Mouse (Mus musculus) monocyte, adult 5-6 weeks (primary cell): ENCODE data around the gene Atcay. TPM values are rescaled to one million over a fixed set of nuclear protein-coding genes. Genes with fewer than 3 reads are reported as not detected.

ENCODE experiments used
- ATAC-seq: fragments of 153-309, 156-312 bp; replicated peaks from 2 replicates; pipeline ENCODE4 v1.8.0; 2017; ENCODE audit warnings: mild to moderate bottlenecking; ENCODE audit not compliant: low TSS enrichment, insufficient number of reproducible peaks, severe bottlenecking, poor library complexity, low FRiP score
- total RNA-seq: library from RNA; stranded (forward); fragments of 200-1000, 200-491, 200-594 nt; gene quantifications from 3 replicates; pipeline ENCODE4 v1.2.3, GENCODE M21; 2017

Gene Atcay
- total RNA-seq, 1 experiment from 2014 or later, result not detected

DNA sequence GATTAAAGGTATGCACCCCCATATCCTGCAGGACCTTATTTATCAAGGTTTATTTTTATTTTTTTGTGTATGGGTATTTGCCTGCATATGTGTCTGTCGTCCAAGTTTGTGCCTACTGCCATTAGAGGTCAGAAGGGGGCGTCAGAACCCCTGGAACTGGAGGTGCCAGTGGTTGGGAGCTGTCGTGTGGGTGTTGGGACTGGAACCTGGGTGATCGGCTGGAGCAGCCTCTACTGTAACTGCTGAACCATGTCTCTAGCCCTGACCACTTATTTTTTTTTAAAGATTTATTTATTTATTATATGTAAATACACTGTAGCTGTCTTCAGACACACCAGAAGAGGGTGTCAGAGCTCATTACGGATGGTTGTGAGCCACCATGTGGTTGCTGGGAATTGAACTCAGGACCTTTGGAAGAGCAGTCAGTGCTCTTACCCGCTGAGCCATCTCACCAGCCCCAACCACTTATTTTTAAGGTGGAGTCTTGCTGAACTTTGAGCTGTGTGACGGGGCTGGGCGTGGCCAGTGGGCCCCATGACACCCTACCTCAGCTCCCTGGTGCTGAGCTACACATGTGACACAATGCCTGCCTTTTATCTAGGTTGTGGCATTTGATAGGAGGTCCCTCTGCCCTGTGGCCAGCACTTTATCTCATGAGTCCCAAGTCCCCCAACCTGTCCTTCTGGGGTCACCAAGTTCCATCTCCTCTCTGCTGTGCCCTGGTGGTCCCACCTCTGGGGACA is 27.5 kb downstream of the Atcay start:
- ATAC-seq, result no peak

DNA sequence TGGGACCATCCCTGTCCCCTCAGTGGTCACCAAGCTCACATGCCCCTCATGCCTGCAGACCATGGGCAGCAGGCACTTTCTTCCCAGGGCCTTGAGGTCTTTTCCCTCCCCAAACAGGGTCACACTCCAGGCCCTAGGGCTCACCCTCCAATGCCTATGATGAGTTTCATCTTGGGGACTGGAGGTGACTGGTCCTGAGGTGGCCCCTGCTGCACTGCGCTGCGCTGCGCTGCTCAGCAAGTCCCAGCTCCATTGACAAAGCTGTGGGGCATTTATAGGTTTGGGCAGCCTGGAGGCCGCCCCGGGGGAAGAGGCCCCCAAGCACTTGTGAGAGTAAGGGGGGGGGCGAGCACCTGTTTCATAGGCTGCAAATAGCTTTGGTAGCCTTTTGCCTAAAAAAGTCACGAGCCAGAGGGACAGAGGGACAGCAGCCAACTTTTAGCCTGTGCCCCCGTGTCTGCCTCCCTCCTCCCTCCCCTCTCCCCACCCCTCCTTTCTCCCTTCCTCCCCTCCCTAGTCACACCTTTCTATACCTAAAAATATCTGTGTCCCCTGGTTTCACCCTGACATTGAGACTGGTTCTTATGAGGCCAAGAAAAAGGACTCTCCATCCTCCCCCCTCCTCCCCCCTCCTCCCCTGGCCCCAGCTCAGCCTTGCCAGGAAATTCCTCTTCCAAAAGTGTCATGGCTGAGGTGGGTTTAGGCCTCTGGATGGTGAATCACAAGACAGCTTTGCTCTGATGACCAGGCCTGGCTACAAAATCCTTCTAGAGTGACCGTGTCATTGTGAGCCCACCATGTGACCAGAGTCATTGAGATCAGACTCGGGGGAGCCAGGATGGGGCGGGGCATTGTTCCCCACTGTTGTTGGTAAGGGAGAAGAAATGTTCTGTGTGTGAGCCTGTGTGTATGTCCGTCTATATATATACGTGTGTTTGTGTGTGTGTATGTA is 28.6 kb downstream of the Atcay start, which contains the start of gene Nmrk2:
Gene Nmrk2 (minus strand): TSS at position 245 of the 952 bp plus-strand sequence.
- ATAC-seq, result no peak

DNA sequence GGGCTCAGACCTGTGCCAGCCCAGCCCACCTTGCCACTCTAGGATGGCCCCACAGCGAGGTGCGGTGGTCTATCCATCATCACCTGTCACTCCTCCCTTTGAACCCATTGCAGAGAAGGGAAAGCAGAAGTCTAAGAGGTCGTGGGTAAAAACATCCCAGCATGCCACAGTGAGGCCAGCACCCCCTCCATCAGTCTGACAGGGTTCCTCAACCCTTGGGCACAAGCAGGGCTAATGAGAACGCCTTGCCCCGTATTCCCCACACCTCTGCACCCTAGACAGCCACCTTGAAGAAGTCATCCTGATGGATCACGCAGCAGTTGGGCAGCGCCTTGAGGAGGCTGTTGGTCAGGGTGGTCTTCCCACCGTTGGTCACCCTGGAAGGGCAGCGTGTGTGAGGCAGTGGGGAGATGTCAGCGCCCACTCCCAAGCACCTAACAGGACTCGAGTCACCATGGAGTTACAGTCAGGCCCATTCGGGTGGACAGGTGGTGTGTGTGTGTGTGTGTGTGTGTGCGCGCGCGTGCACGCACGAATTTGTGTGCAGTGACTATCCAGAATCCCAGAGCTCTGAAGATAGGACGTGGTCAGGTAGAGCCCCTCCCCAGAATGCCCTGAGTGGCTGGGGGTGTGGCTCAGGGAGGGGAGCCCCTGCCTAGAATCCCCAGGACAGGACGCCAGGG is 29.9 kb downstream of the Atcay start:
- ATAC-seq, result no peak

DNA sequence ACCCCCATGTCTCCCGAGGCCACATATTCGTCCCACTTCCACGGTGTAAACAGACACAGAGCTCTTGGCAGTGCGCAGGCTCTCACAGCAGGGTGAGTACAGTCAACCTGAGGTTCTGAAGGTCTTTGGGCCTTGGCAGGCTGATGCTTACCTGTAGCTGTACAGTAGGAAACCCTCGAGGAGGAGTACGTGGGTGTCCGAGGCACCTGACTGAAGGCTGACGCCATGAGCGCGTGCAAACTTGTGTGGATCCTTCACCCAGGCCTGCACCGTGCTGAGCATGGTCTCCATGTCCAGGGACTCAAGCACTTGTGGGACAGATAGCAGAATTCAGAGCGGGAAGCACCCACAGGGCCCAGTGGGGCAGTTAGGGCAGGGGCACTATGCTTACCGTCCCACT is 30.5 kb downstream of the Atcay start:
- no peak for ATAC-seq

DNA sequence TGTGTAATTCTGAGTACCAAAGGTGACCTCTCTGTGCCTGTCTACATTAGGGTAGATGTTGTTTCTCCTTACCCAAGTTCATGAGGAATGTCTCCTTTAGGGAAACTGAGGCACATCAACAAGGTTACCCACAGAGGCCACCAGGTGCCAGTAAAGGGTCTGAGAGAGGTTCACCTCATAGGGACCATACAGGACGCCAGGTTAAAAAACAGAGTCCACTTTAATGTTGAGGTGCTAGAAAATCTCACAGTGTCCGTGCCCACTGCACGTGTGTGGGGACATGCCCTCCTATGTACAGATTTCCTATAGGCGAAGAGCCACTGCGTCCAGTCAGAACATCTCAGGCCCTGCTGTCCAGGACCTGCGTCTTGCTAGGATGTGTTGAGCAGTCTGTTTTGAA is 31.6 kb downstream of the Atcay start:
- ATAC-seq, result no peak

DNA sequence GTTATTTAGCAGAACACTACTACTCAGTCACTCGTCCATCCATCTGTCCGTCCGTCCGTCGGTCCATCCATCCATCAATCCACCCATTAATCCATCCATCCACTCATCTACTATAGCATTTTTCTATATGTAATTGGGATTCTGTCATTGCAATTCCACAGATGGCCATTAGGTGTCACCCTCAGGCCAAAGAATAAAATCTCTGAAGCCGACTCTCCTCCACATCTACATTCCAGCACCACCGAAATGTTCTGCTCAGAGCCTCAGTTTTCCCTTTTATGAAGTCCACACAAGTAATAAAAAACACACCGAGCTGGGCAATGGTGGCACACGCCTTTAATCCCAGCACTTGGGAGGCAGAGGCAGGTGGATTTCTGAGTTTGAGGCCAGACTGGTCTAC is 32.4 kb downstream of the Atcay start:
- ATAC-seq, result peak; percentile 44; the same call in 1 of the 2 replicates

DNA sequence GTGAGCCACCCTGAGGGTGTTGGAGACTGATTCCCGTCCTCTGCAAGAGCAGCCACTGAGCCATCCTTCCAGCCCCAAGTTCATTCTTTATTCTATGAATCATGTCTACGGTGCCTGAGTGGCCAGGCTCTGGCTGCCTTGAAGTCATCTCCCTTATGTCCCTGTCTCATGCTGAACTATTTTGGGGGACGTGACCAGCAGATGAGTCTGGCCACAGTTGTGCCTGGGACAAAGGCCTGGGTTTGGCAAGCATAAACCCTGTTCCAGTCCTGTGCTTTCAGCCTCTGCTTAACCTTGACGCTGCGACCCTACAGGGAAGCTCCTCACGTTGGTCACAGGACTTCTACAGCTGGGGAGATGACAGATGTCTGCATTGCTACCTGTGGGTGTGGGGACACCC is 33.3 kb downstream of the Atcay start:
- ATAC-seq, result no peak

DNA sequence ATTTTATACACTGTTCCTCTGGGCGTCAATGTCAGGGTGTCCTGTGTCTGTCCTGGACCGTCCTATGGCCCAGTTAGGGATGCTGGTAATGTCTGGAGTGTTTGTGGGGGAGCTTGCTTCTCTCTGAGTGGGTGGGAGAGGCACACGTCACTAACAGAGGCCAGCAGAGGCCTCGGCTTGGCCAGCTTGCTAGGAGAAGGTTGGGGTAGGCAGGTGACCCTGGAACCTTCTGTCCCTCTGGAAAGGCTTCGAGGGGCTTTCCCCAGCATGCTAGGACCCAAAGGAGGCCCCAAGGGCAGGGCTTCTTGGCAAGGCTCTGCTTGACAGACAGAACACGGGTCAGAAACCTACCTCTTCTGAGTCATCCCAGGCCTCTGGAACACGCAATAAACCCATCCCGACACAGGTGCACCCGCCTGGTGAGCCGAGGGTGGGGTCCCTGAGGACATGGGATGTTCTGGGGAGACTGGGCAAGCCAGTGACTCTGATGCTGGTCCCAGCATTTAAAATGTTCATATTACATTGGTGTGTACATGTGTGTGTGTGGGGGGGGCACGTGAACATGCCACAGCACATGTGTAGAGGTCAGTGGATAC is 34.1 kb downstream of the Atcay start:
- ATAC-seq, result no peak

DNA sequence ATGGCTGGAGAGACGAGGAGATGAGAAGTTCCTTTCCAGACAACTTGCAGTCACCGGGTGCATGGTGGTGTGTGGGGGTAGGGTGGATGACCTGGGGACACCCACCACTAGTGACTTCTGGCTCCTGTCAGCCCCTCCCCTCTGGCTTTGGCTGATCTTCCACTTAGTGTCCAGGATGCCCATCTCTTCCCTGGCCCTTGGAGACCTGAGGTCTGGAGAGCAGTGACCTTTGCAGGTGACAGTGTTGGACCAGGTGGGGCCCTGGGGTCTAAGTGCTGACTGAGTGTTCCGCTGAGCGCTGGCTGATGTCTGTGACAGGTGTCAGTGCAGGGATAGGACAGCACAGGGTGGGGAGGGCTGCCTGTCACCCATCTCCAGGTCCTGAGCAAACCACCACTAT is 35.3 kb downstream of the Atcay start:
- ATAC-seq, result no peak

DNA sequence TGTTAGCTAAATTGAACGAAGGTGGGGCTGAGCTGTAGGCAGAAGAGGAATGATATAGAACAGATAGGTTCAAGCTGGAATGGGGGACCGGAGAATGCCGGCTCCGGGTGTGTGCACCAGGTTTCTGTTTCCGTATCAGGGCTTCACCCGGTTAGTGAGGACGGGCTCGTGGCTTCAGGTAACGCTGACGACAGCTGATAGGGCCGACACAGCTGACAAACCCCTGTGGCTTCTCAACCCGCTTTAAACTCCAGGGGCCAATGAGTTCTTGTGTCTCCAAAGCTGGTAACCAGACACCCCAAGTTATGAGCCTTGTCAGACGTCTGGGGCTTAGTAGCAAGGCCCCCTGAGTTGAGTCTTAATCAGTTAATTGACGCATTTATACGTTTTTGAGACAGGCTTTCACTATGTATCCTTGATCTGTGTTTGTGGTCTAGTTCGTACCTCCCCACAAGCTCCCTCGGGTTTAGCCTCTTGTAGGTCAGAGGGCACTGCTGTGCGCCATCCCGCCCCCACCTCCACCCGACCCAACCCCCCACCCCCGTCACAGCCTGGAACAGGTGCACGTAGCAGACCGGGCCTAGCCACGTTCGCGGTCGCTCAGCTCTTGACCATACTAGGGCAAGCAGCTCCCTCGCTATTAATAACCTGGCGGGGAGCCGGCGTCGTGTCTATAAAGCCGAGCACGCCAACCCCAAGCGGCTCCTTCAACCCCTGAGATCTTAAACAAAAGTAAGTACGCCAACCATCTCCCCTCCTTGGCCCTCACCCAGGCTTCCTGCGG is 36.5 kb downstream of the Atcay start:
- ATAC-seq, result 0 out of 2 replicates have a peak, but pooled peaks have one; percentile 0

DNA sequence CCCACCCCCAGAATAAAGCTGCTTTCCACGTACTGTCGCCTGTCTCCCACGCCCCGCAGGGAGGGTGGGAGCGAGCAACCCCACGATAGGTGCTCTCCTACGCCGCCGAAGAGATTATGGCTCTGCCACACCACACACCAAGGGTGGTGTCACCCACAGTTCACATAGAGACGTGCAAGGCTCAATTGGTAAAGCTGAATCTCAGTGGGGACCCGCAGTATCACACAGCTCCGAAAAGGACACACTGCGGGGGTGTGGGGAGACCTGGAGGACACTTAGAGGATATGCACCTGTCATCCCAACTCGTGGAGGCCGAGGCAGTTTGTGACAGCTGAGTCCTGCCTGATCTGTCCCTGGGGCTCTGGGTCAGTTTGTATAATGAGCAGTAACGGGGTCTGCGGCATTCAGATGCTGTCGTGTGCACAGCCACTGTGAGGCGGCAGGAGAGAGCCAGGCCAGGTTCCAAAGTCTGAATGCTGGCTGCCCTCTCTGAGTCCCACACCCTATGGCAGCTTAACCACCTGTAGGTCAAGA is 37.6 kb downstream of the Atcay start:
- no peak for ATAC-seq

DNA sequence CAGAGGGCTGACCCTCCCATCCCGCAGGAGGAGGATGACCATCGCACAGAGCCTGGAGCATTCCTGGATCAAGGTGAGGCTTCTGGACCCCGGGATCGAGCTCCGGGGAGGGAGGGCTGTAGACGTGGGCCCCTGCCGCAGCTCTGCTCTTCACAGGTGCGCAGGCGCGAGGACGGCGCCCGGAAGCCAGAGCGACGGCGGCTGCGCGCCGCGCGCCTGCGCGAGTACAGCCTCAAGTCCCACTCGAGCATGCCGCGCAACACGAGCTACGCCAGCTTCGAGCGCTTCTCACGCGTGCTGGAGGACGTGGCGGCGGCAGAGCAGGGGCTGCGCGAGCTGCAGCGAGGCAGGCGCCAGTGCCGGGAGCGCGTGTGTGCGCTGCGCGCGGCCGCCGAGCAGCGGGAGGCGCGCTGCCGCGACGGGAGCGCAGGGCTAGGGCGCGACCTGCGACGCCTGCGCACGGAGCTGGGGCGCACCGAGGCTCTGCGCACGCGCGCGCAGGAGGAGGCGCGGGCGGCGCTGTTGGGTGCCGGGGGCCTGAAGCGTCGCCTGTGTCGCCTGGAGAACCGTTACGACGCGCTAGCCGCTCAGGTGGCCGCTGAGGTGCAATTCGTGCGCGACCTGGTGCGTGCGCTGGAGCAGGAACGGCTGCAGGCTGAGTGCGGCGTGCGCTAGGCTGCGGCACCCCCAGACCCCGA is 38.2 kb downstream of the Atcay start:
- ATAC-seq, result 0 out of 2 replicates have a peak, but pooled peaks have one; percentile 2

DNA sequence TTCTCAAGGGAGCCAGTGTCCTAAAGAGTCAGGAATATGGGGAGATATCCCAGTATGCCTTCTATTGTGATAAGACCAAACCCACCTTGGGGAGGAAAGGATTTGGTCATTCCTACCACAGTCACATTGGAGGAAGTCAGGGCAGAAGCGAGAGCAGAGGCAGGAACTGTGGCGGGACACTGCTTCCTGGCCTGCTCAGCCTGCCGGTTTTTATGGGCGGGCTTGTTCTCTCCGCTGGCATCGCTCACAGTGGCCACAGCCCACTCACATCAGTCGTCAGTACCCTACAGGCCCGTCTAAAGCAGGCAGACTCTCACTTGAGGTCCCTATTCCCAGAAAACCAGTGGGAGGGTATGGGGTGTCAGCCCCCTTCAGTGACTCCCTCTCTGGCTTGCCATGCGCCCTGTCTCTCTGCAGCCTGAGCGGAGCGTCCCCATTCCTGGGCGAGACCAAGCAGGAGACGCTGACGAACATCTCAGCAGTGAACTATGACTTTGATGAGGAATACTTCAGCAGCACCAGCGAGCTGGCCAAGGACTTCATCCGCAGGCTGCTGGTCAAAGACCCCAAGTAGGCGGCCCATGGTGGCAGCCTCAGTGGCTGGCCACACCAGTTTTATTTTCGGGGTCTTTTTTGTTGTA is 39.2 kb downstream of the Atcay start:
- ATAC-seq, result 0 out of 2 replicates have a peak, but pooled peaks have one; percentile 1

DNA sequence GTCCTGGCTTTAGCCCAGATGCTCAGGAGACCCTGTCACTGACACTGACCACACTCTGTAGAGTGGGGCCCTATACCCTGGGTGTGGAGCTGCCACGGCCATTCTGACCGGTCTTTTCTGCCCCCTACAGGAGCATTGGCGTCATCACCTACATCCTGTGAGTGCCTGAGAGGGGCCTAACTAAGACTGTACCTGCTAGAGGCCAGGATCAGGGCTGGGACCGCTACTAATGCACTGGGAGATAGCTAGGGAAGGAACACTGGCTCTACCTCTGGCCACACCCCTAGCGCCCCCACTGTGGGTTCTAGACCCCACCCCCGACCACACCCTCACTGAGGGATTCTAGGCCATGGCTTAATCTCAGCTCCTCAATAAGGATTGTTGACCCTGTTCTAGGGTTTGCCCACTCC is 39.7 kb downstream of the Atcay start:
- ATAC-seq, result no peak

DNA sequence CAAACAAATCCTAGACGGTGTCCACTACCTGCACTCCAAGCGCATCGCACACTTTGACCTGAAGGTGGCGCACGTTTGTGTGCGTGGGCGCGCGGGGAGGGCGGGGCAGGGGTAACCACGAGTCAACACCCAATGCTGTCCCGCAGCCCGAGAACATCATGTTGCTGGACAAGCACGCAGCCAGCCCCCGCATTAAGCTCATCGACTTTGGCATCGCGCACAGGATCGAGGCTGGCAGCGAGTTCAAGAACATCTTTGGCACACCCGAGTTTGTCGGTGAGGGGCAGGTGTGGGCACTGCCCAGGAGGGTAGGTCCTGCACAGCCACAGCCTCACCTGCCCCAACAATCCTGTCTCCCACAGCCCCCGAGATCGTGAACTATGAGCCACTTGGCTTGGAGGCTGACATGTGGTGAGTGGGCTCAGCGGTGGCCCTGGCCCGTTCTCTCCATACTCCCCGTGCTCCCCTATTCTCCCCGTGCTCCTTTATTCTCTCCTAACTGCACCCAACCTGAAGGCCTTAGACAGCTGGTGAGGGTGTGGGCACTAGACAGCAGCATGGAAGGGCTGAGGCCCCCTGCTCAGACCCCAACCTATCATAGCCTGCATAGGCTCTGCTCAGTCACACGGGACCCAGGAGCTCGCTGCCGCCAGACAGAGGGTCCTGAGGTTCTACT is 40.3 kb downstream of the Atcay start:
- ATAC-seq, result no peak

DNA sequence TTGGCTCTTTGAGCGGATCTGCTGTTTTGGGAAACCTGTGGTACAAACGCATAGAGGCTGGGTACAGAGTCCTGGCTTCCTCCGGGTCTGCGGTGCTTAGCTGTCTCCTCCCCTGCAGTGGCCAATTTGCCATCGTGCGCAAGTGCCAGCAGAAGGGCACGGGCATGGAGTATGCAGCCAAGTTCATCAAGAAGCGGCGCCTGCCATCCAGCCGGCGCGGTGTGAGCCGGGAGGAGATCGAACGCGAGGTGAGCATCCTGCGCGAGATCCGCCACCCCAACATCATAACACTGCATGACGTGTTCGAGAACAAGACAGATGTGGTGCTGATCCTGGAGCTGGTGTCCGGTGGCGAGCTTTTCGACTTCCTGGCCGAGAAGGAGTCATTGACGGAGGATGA is 40.8 kb downstream of the Atcay start:
- no peak for ATAC-seq
